Comparison of ENCODE assay signal across 9 mouse cellular contexts in the genomic region with DNA sequence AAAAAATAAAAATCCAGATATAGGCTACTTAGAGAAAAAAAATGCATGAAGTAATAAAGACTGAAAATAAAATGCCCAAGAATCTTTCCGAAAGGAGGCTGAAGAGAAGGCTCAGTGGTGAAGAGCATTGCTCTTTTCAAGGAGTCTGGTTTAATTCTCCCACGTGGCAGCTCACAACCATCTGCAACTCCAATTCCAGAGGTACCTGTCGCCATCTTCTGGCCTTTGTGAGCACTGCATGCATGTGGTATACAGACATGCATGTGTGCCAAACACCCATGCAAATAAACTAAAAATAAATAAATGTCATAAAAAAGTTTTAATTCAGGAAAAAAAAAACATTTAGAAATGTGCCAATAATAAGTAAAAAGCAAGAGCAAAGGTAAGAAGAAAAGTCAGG.
A peak's percentile ranks its signal among the peaks of the same experiment; 100 is the strongest.
DNase-seq lines count a peak whose midpoint lies in the region; ATAC-seq and TF ChIP-seq lines count a peak whose summit lies in the region.
"Had no signal": no experiment of that assay in that cellular context is flagged by ENCODE, and none has a peak within 500 bp of the region (broad histone marks: within the 10 kb centered on the region; RNA-seq: fewer than 3 reads in every experiment).

No protein-coding gene starts in this region.

- H3K4me2 ChIP-seq in intestine, postnatal 0 days (replicated peaks; ENCODE audit: low read depth) = no peak overlapping the region
- no peak overlapping the region for H3K4me2 ChIP-seq in intestine, embryonic 16.5 days (ENCODE audit: low read depth, low read length)
- no peak overlapping the region for H3K4me2 ChIP-seq in hindbrain, embryonic 12.5 days (replicated peaks)
- H3K4me2 ChIP-seq: limb, embryonic 13.5 days had no signal

- WGBS in intestine, postnatal 0 days = 39% methylated on average over 3 of the region's 3 CpGs
- 40% methylated on average over 3 of the region's 3 CpGs for WGBS in intestine, embryonic 16.5 days
- WGBS in lung, adult 2 months = 33% methylated on average over 3 of the region's 3 CpGs
- WGBS in hindbrain, embryonic 12.5 days = 44% methylated on average over 3 of the region's 3 CpGs

- TF ChIP-seq POLR2A in brain, embryonic 14.5 days (IDR thresholded peaks at IDR 0.05; ENCODE audit: borderline replicate concordance, extremely low read depth, insufficient read depth, insufficient read length, poor library complexity, severe bottlenecking) = no peak
- TF ChIP-seq POLR2A in lung, adult 2 months (IDR thresholded peaks at IDR 0.05; ENCODE audit: borderline replicate concordance, extremely low read depth, low read depth, low read length) = no peak

- no peak overlapping the region for H3K9ac ChIP-seq in intestine, postnatal 0 days (ENCODE audit: low read depth, low read length)
- no peak overlapping the region for H3K9ac ChIP-seq in intestine, embryonic 16.5 days (ENCODE audit: low read depth, low read length)
- no peak overlapping the region for H3K9ac ChIP-seq in hindbrain, embryonic 12.5 days
- H3K9ac ChIP-seq: limb, embryonic 13.5 days had no signal

- no peaks in the 10 kb centered on the region for H3K9me3 ChIP-seq in intestine, postnatal 0 days (ENCODE audit: control insufficient read depth)
- H3K9me3 ChIP-seq in intestine, embryonic 16.5 days (ENCODE audit: control insufficient read depth, low read length) = no peaks in the 10 kb centered on the region
- no peaks in the 10 kb centered on the region for H3K9me3 ChIP-seq in E14TG2a.4 (ENCODE audit: low read length)
- no peaks in the 10 kb centered on the region for H3K9me3 ChIP-seq in hindbrain, embryonic 12.5 days (replicated peaks)
- H3K9me3 ChIP-seq: limb, embryonic 13.5 days had no signal

- no peak overlapping the region for H3K27ac ChIP-seq in intestine, postnatal 0 days (ENCODE audit: low read depth, low read length)
- no peak overlapping the region for H3K27ac ChIP-seq in intestine, embryonic 16.5 days (ENCODE audit: low read length)
- no peak overlapping the region for H3K27ac ChIP-seq in hindbrain, embryonic 12.5 days
- H3K27ac ChIP-seq: limb, embryonic 13.5 days had no signal

- TF ChIP-seq CTCF in intestine, postnatal 0 days (IDR thresholded peaks at IDR 0.05; ENCODE audit: low read depth) = peak; percentile 68
- TF ChIP-seq CTCF in E14TG2a.4 (conservative IDR thresholded peaks at IDR 0.05; ENCODE audit: low read length) = peak; percentile 54
- TF ChIP-seq CTCF in brain, embryonic 14.5 days (IDR thresholded peaks at IDR 0.05; ENCODE audit: borderline replicate concordance, extremely low read depth, insufficient read depth, insufficient read length) = peak; percentile 48; the same call in 1 of the 2 replicates
- TF ChIP-seq CTCF in lung, adult 2 months (IDR thresholded peaks at IDR 0.05; ENCODE audit: insufficient read depth, low read length) = peak; percentile 57

- H3K4me3 ChIP-seq in intestine, postnatal 0 days (ENCODE audit: low read depth, low read length) = no peak overlapping the region
- H3K4me3 ChIP-seq in intestine, embryonic 16.5 days (ENCODE audit: low read length) = no peak overlapping the region
- H3K4me3 ChIP-seq in E14TG2a.4 (replicated peaks; ENCODE audit: low read length) = no peak overlapping the region
- no peak overlapping the region for H3K4me3 ChIP-seq in lung, adult 2 months (replicated peaks; ENCODE audit: extremely low read depth, low read depth, low read length)
- H3K4me3 ChIP-seq in hindbrain, embryonic 12.5 days = no peak overlapping the region
- H3K4me3 ChIP-seq: limb, embryonic 13.5 days had no signal

- H3K36me3 ChIP-seq in intestine, postnatal 0 days (ENCODE audit: control insufficient read depth, insufficient read depth) = no peaks in the 10 kb centered on the region
- no peaks in the 10 kb centered on the region for H3K36me3 ChIP-seq in intestine, embryonic 16.5 days (ENCODE audit: control insufficient read depth, insufficient read depth, low read length)
- H3K36me3 ChIP-seq in E14TG2a.4 (ENCODE audit: insufficient read depth, low read length) = no peaks in the 10 kb centered on the region
- no peaks in the 10 kb centered on the region for H3K36me3 ChIP-seq in hindbrain, embryonic 12.5 days
- H3K36me3 ChIP-seq: limb, embryonic 13.5 days had no signal

- H3K27me3 ChIP-seq in intestine, postnatal 0 days (replicated peaks; ENCODE audit: control insufficient read depth, insufficient read depth, low read length) = no peaks in the 10 kb centered on the region
- 0 out of 2 replicates have a peak, but pooled peaks cover 3% of the 10 kb centered on the region for H3K27me3 ChIP-seq in intestine, embryonic 16.5 days (replicated peaks; ENCODE audit: control insufficient read depth, insufficient read depth, low read length)
- H3K27me3 ChIP-seq in E14TG2a.4 (ENCODE audit: insufficient read depth, low read length) = no peaks in the 10 kb centered on the region
- peaks cover 7% of the 10 kb centered on the region; the same call in 1 of the 2 replicates for H3K27me3 ChIP-seq in hindbrain, embryonic 12.5 days

- no peaks in the 10 kb centered on the region for H3K4me1 ChIP-seq in intestine, postnatal 0 days (replicated peaks; ENCODE audit: control insufficient read depth, insufficient read depth, low read length)
- no peaks in the 10 kb centered on the region for H3K4me1 ChIP-seq in intestine, embryonic 16.5 days (ENCODE audit: control insufficient read depth, insufficient read depth, low read length)
- no peaks in the 10 kb centered on the region for H3K4me1 ChIP-seq in E14TG2a.4 (replicated peaks; ENCODE audit: low read depth, low read length)
- no peaks in the 10 kb centered on the region for H3K4me1 ChIP-seq in lung, adult 2 months (ENCODE audit: control insufficient read depth, insufficient read depth, low read length)
- H3K4me1 ChIP-seq in hindbrain, embryonic 12.5 days = 0 out of 2 replicates have a peak, but pooled peaks cover 2% of the 10 kb centered on the region
- H3K4me1 ChIP-seq: limb, embryonic 13.5 days had no signal

- no peak for ATAC-seq in intestine, postnatal 0 days
- no peak for ATAC-seq in intestine, embryonic 16.5 days
- no peak for ATAC-seq in hindbrain, embryonic 12.5 days (ENCODE audit: low FRiP score)

- peak; percentile 28 for DNase-seq in brain, embryonic 14.5 days (ENCODE audit: low read depth)
- peak; percentile 35 for DNase-seq in lung, adult 2 months
- DNase-seq in thymus, postnatal 36 days = peak; percentile 32 to 45
- no peak for DNase-seq in urinary bladder, postnatal 25 days (ENCODE audit: low spot score)
